ENCODE assay signal across 8 mouse cellular contexts in the genomic region with DNA sequence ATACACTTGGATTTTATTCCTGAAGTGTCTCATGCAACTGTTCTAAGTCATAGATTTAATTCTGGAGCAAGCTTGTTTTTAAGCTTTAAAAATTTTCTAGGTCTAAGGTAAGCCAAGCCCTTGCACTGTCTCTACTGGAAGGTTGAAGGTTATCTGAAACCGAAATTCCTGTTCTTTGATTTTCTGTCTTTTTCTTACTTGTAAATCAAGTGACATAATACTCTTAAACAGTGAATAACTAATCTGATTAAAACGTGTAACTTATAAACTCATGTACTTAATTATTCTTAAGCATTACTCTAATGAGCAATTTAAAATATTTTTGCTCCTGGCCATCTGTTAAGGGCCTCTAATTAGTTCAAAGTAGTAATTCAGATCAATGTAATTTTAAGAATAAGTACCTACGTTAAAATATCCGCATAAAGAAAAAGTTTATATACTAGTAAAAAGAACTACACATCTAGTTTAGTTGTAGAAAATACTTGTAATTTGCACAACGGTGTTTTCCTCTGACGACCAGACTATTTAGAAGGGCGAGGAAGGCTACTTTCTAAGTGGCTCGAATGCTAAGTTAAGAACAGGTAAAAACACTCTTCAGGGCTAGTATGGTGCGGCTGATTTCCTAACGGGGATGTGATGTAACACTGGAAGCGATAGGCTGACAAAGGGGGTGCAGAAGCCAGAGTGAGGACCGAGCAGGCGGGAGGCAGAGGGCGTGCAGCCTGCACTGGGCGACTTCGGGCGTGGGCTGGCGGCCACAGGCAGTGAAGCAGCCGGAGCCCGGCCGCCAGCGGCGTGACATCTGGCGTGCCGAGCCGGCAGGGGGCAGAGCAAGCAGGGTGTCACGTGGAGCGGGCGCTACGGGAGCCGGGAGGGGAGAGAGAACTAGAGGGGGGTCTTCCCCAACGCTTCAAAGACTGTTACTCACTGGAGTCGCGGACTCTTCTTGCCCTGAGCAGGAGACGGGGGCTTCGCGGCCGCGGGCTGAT. TPM values are rescaled to one million over a fixed set of nuclear protein-coding genes. Genes with fewer than 3 reads are reported as not detected.
DNase-seq lines count a peak whose midpoint lies in the region; ATAC-seq lines count a peak whose summit lies in the region.

No protein-coding gene starts in this region.

- DNase-seq in Muller cell, postnatal 12 days (ENCODE audit: inconsistent ontology term), result peak; percentile 93
- DNase-seq in cerebellum, adult 9-11 months, result peak; percentile 88
- peak; percentile 85 to 94 for DNase-seq in frontal cortex, postnatal 10 days (ENCODE audit: low spot score in 2 of 2)
- DNase-seq in layer of hippocampus, postnatal 25 days (ENCODE audit: extremely low spot score in 1 of 2, low spot score in 1 of 2), result peak; percentile 89 to 95
- DNase-seq in lung, postnatal 25 days (ENCODE audit: low spot score), result peak; percentile 94
- DNase-seq in retina, embryonic 14.5 days (ENCODE audit: low spot score), result peak; percentile 91
- peak; percentile 97 for DNase-seq in thymus, postnatal 4 days

- no peaks in the 10 kb centered on the region for H3K9me3 ChIP-seq in hindbrain, embryonic 13.5 days

- no peaks in the 10 kb centered on the region for H3K36me3 ChIP-seq in hindbrain, embryonic 13.5 days

- ATAC-seq in hindbrain, embryonic 13.5 days (ENCODE audit: low FRiP score), result peak; percentile 62

- peak overlapping the region; percentile 64 for H3K4me2 ChIP-seq in hindbrain, embryonic 13.5 days

- peaks cover 13% of the 10 kb centered on the region for H3K4me1 ChIP-seq in hindbrain, embryonic 13.5 days (replicated peaks)

- peak overlapping the region; percentile 91 for H3K4me3 ChIP-seq in hindbrain, embryonic 13.5 days

- no peaks in the 10 kb centered on the region for H3K27me3 ChIP-seq in hindbrain, embryonic 13.5 days

- 1% methylated on average over 37 of the region's 39 CpGs for WGBS in hindbrain, embryonic 13.5 days

- H3K27ac ChIP-seq in hindbrain, embryonic 13.5 days, result peak overlapping the region; percentile 99

- peak overlapping the region; percentile 98 for H3K9ac ChIP-seq in hindbrain, embryonic 13.5 days

RNA-seq across cellular contexts. Expression of a gene that starts 1.6 kb away (rescaled TPM):
- polyA plus RNA-seq in hindbrain, embryonic 13.5 days (2015; fragmentation: Nextera tagmentation; extraction: Ambion mirVana), result 14.7 and 15.8 TPM in 2 replicates
- total RNA-seq in layer of hippocampus, postnatal 25 days (2021), result 100 to 1,000 TPM in 1 of 2 experiments, 10 to 100 TPM in 1; 92.1 to 101 TPM

RNA-seq across cellular contexts. Expression of a gene that starts 1.6 kb away (rescaled TPM):
- polyA plus RNA-seq in hindbrain, embryonic 13.5 days (2015; fragmentation: Nextera tagmentation; extraction: Ambion mirVana), result 1.5 and 1.6 TPM in 2 replicates
- total RNA-seq in layer of hippocampus, postnatal 25 days (2021), result 1 to 10 TPM; 1.6 to 2.2 TPM

RNA-seq across cellular contexts. Expression of a gene that starts 28.9 kb away (rescaled TPM):
- polyA plus RNA-seq in hindbrain, embryonic 13.5 days (2015; fragmentation: Nextera tagmentation; extraction: Ambion mirVana), result 1.2 and 1.6 TPM in 2 replicates
- 1 to 10 TPM; 2.7 to 3.6 TPM for total RNA-seq in layer of hippocampus, postnatal 25 days (2021)

RNA-seq across cellular contexts. Expression of a gene that starts 52.1 kb away (rescaled TPM):
- polyA plus RNA-seq in hindbrain, embryonic 13.5 days (2015; fragmentation: Nextera tagmentation; extraction: Ambion mirVana), result not detected in 2 replicates
- not detected for total RNA-seq in layer of hippocampus, postnatal 25 days (2021)

Comparison
In these comparisons a context has a peak if more than half of its experiments do, and no peak if none do; other contexts are left out.
1. Peak in every context shown above with its lines: DNase-seq, ATAC-seq, H3K4me3 ChIP-seq and H3K27ac ChIP-seq.